Mouse (Mus musculus) forebrain, embryonic 14.5 days (tissue): Measurements from ENCODE around the gene Ugt1a9. TPM values are rescaled to one million over a fixed set of nuclear protein-coding genes. Genes with fewer than 3 reads are reported as not detected.

Source experiments
- ATAC-seq: fragments of 200-750 bp; cut with Nextera tagmentation; 2 replicates; pipeline ENCODE4 v1.8.0; 2017; ENCODE audit warnings: mild to moderate bottlenecking, moderate library complexity
- DNase-seq: peaks from one replicate; pipeline ENCODE4 v3.0.0-alpha.2; 2015; ENCODE audit warnings: low spot score
- H3K27ac ChIP-seq: fragments of 300-500 bp; sonication (generic); 2 replicates; pipeline ENCODE4 v1.5.1; 2014; ENCODE audit warnings: low read depth, mild to moderate bottlenecking, control low read depth, low read length, moderate library complexity
- H3K27me3 ChIP-seq: fragments of 300-500 bp; sonication (generic); replicated peaks from 2 replicates; pipeline ENCODE4 v1.6.1; 2014; ENCODE audit warnings: low read length, control low read depth, mixed read lengths; ENCODE audit not compliant: control insufficient read depth, insufficient read depth
- H3K36me3 ChIP-seq: fragments of 300-500 bp; sonication (generic); 2 replicates; pipeline ENCODE4 v1.6.1; 2014; ENCODE audit warnings: low read length, control low read depth; ENCODE audit not compliant: control insufficient read depth, insufficient read depth
- H3K4me1 ChIP-seq: fragments of 300-500 bp; sonication (generic); 2 replicates; pipeline ENCODE4 v1.6.1; 2014; ENCODE audit warnings: antibody characterized with exemption, low read length, control low read depth; ENCODE audit not compliant: control insufficient read depth, insufficient read depth
- H3K4me2 ChIP-seq: fragments of 300-500 bp; sonication (generic); 2 replicates; pipeline ENCODE4 v1.6.1; 2014; ENCODE audit warnings: mild to moderate bottlenecking, control low read depth, low read length
- H3K4me3 ChIP-seq: fragments of 300-500 bp; sonication (generic); 2 replicates; pipeline ENCODE4 v1.5.1; 2014; ENCODE audit warnings: low read depth, low read length, control low read depth
- H3K9ac ChIP-seq: fragments of 300-500 bp; sonication (generic); 2 replicates; pipeline ENCODE4 v1.6.1; 2014; ENCODE audit warnings: mild to moderate bottlenecking, low read length, control low read depth, moderate library complexity
- H3K9me3 ChIP-seq: fragments of 300-500 bp; sonication (generic); replicated peaks from 2 replicates; pipeline ENCODE4 v1.6.1; 2016; ENCODE audit warnings: low read length, control low read depth, mixed read lengths; ENCODE audit not compliant: control insufficient read depth
- WGBS: fragments of 180-500 bp; shearing (Covaris S2); extraction: QIAGEN DNeasy Blood & Tissue Kit; methylation state at CpG from one replicate; pipeline ENCODE4 v1.1.7; 2014; 5-methylcytosine and 5-hydroxymethylcytosine counted together
- polyA plus RNA-seq: library from polyadenylated mRNA; unstranded; fragments of >200 nt; fragmentation: Nextera tagmentation; extraction: Ambion mirVana; gene quantifications from 2 replicates; pipeline ENCODE4 v1.2.1, GENCODE M21; 2014

Gene Ugt1a9
- polyA plus RNA-seq, 1 experiment from 2014 or later: not detected

DNA sequence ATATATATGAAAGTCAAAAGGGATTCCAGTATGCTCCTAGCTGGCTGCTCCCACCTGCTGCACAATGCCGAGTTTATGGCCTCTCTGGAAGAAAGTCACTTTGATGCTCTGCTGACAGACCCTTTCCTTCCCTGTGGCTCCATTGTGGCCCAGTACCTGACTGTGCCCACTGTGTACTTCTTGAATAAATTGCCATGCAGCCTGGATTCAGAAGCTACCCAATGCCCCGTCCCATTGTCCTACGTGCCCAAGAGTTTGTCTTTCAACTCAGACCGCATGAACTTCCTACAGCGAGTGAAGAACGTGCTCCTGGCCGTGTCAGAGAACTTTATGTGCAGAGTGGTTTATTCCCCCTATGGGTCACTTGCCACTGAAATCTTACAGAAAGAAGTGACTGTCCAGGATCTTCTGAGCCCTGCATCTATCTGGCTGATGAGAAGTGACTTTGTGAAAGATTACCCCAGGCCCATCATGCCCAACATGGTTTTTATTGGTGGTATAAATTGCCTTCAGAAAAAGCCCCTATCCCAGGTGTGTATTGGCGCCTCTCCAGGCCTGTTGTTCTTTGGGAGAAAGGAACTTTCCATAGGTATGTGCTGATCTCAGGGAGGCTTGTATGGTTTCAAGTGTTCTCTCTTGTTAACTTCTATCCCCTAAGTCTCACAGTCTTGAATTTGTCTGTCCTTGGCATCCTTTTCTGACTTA lies 141.9 kb downstream of the Ugt1a9 start:
- Histone ChIP-seq H3K27me3 (no peaks in the 10 kb centered on the region), H3K4me3 (no peak overlapping the region), H3K4me2 (no peak overlapping the region), H3K27ac (no peak overlapping the region), H3K4me1 (no peaks in the 10 kb centered on the region), H3K36me3 (no peaks in the 10 kb centered on the region), H3K9me3 (peaks cover 51% of the 10 kb centered on the region), H3K9ac (no peak overlapping the region)
- WGBS: 64% methylated on average over 8 of the region's 8 CpGs
- DNase-seq (peak; percentile 2), ATAC-seq (peak; percentile 42)

DNA sequence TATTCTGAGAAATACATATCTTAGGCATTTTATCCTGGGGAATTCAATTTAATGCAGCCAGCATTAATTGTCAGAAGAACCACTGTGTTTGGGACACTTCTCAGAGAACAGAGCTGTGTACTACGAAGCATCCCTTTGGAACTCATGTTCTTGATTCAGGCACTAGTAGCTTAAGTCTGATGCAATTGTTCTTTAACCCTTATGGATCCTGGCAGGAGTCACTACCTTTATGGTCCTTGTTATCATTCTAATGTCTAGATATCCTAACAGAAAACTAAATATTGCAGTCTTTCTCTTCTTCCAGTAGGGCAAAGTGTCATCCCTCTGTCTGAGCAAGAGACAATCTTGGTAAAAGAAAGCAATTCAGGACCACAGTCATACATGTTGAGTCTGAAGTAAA lies 142.5 kb downstream of the Ugt1a9 start:
- Histone ChIP-seq H3K27ac (no peak overlapping the region), H3K4me1 (no peaks in the 10 kb centered on the region), H3K9ac (no peak overlapping the region), H3K9me3 (peaks cover 51% of the 10 kb centered on the region), H3K36me3 (no peaks in the 10 kb centered on the region), H3K4me2 (no peak overlapping the region), H3K4me3 (no peak overlapping the region), H3K27me3 (no peaks in the 10 kb centered on the region)
- no peak for ATAC-seq
- DNase-seq: peak; percentile 10
- 77% methylated on average over 1 of the region's 1 CpGs for WGBS

DNA sequence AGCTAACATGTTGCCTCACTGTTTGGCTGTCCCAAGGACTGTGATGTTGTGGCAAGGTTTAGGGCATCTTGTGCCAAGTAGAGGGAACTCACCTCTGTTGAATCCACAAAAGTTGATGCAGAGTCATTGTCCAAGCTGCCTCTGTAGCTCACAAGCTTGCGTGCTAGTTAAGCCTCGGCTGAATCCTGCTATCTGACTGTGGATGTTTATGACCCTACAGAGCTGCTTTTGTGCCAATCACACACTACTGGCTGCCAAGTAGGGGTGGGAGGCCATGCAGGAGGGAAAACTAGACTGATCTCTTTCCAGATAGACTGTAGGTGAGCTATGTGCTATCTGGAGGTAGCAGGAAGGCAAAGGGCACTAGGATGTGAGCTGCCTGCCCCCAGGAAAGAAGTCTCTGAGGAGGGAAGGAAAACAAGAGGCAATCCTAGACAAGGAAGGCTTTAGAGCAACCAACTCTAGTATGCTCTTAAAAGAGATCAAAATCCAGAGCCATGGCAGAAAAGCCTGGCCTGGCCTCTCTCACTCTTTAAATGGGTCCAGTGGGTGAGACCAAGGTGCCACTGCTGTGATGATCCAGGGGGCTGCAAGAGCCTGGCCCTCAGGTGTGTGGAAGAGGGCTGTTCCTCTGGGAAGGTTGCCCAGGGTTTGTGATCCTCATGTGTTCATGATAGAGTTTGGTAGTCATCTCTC lies 143.3 kb downstream of the Ugt1a9 start:
- Histone ChIP-seq H3K4me2 (no peak overlapping the region), H3K4me3 (no peak overlapping the region), H3K27ac (no peak overlapping the region), H3K27me3 (no peaks in the 10 kb centered on the region), H3K4me1 (no peaks in the 10 kb centered on the region), H3K9ac (no peak overlapping the region), H3K9me3 (peaks cover 51% of the 10 kb centered on the region), H3K36me3 (no peaks in the 10 kb centered on the region)
- DNase-seq: peak; percentile 0
- 84% methylated on average over 2 of the region's 2 CpGs for WGBS
- ATAC-seq: no peak

DNA sequence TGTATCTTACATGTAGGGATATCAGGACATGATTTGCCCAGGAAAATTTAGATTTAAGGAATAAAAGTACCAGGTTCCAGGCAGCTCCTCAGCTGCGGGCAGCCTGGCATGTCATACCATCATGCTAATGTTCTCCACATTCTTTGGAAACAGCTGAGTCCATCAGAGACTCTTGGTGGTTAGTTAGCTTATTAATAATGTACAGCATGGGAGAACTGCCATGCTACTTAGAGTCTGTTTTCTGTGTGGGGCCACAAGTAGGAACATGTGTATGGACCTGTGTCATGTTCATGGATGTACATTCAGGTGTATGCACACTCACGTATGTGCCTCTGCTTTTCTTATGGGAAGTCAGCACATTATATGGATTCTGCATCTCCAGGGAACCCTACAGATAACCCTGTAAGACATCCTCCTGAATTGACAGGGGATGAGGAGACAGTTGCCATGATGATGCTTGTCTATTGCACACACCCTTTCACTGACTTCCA lies 143.9 kb downstream of the Ugt1a9 start:
- WGBS: 78% methylated on average over 2 of the region's 2 CpGs
- no peaks in the 10 kb centered on the region for H3K4me1 ChIP-seq

DNA sequence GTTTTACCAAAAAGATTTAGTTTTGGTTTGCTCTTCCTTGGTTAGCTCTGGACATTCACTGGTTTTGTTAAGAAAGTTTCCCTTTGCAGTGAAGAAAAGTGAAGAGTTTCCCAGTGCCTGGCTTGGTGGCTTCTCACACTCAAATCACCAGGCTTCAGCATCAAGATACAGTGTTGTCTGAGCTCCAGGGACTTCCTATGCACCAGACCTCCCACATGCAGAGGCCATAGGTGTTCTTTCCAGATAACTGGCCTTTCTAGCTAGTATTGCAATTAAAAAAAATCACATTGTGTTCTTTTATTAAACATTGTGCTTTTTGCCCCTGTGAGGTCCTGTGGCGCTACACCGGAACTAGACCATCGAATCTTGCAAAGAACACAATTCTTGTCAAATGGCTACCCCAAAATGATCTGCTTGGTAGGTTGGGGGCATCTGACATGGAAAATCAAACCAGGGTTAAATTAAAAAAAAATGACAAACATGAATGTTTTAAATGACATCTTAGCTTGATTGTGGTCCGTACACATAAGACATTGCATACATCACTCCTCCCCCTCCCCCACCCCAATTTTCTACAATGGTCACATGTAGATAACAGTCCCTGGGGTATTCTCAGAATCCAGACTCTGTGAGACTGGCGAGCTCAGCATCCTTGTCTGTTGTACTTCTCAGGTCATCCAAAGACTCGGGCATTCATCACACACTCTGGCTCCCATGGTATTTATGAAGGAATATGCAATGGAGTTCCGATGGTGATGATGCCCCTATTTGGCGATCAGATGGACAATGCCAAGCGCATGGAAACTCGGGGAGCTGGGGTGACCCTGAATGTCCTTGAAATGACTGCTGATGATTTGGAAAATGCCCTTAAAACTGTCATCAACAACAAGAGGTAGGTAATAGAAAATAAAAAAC lies 145.1 kb downstream of the Ugt1a9 start:
- H3K36me3 ChIP-seq: no peaks in the 10 kb centered on the region
- no peak overlapping the region for H3K4me3 ChIP-seq
- 72% methylated on average over 10 of the region's 10 CpGs for WGBS
- DNase-seq: peak; percentile 5
- no peaks in the 10 kb centered on the region for H3K4me1 ChIP-seq
- no peak overlapping the region for H3K9ac ChIP-seq
- ATAC-seq: no peak
- H3K4me2 ChIP-seq: no peak overlapping the region
- H3K27ac ChIP-seq: no peak overlapping the region
- H3K27me3 ChIP-seq: no peaks in the 10 kb centered on the region
- peaks cover 48% of the 10 kb centered on the region for H3K9me3 ChIP-seq

More for the DNA sequence above, 143.9 kb downstream of the Ugt1a9 start:
- Histone ChIP-seq H3K4me3 (no peak overlapping the region), H3K9me3 (peaks cover 51% of the 10 kb centered on the region), H3K27ac (no peak overlapping the region), H3K9ac (no peak overlapping the region), H3K4me2 (no peak overlapping the region), H3K36me3 (no peaks in the 10 kb centered on the region), H3K27me3 (no peaks in the 10 kb centered on the region)
- DNase-seq (peak; percentile 0), ATAC-seq (no peak)

DNA sequence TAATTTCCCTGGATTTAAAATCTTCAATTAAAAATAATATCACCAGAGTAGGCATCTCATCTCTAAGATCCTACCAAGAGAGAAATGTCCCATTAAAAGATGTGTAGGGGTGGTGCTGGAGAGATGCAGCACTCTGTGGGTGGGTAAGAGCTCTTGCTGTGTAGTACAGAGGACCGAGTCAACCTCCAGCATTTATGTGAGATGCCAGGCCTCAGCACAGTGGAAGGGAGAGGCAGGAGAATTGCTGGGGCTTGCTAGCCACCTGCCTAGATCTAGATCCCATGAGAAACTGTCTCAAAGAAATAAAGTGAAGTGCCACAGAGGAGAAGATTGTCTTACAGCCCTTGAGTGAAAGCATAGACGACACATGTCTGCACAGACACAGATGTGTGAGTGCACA lies 146.0 kb downstream of the Ugt1a9 start:
- H3K36me3 ChIP-seq: no peaks in the 10 kb centered on the region
- WGBS: 57% methylated on average over 2 of the region's 2 CpGs
- no peak overlapping the region for H3K4me2 ChIP-seq
- DNase-seq: peak; percentile 2
- no peak overlapping the region for H3K27ac ChIP-seq
- peaks cover 45% of the 10 kb centered on the region for H3K9me3 ChIP-seq
- no peak overlapping the region for H3K9ac ChIP-seq
- no peaks in the 10 kb centered on the region for H3K27me3 ChIP-seq
- H3K4me3 ChIP-seq: no peak overlapping the region
- no peaks in the 10 kb centered on the region for H3K4me1 ChIP-seq
- no peak for ATAC-seq

DNA sequence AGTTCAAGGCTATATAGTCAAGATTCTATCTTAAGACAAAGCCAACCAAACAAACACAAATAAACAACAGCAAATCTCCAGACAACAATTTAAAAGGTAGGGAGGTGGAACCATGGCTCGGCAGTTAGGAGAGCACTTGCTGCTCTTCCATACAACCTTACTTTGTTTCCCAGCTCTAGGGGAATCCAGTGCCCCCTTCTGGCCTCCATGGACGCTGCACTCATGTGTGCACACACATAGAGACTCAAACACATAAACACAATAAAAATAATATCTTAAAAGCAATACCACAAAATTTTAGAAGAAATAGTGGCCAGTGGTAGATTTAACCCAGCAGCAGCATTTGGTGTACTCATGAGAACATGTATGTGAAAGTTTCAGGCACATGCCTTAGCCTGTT lies 146.5 kb downstream of the Ugt1a9 start:
- Histone ChIP-seq H3K9me3 (peaks cover 41% of the 10 kb centered on the region), H3K36me3 (no peaks in the 10 kb centered on the region), H3K4me1 (no peaks in the 10 kb centered on the region), H3K4me3 (no peak overlapping the region), H3K9ac (no peak overlapping the region), H3K4me2 (no peak overlapping the region), H3K27me3 (no peaks in the 10 kb centered on the region), H3K27ac (no peak overlapping the region)
- ATAC-seq (no peak), DNase-seq (no peak)
- WGBS: 64% methylated on average over 2 of the region's 2 CpGs

DNA sequence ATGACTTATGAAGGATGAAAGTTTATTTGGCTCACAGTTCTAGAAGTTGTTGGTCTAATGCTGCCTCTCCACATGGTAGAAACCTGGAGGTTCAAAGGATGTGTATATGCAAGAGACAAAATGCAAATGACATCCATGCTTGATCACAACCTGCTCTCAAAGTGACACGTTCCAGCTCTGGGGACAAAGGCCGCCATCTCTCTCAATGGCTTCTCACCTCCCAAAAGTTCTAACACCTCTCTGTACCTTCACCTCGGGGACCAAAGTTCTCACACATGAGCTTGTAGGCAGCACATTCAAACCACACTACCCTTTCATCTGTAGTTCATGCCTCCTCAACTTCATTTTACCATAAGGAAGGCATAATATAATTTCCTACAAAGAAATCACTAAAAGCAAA lies 147.0 kb downstream of the Ugt1a9 start:
- no peak for ATAC-seq
- 43% methylated on average over 3 of the region's 3 CpGs for WGBS

More for the DNA sequence above, 147.0 kb downstream of the Ugt1a9 start:
- no peak overlapping the region for H3K27ac ChIP-seq
- peak; percentile 1 for DNase-seq
- no peak overlapping the region for H3K4me3 ChIP-seq
- H3K9ac ChIP-seq: no peak overlapping the region
- no peak overlapping the region for H3K4me2 ChIP-seq
- H3K9me3 ChIP-seq: peaks cover 39% of the 10 kb centered on the region
- no peaks in the 10 kb centered on the region for H3K27me3 ChIP-seq
- no peaks in the 10 kb centered on the region for H3K4me1 ChIP-seq
- no peaks in the 10 kb centered on the region for H3K36me3 ChIP-seq
